Mouse (Mus musculus) B cell, adult 2 months (primary cell): ENCODE data around the gene Gpr108.
"Not testable (repeated sequence)": the region's sequence is repeated elsewhere in the genome, so short reads cannot be mapped to it uniquely, and the experiment has no call there.

Experiments
- DNase-seq, 2 experiments: peaks; one replicate each; pipeline ENCODE4 v3.0.0; 2022

Gpr108 gene

DNA sequence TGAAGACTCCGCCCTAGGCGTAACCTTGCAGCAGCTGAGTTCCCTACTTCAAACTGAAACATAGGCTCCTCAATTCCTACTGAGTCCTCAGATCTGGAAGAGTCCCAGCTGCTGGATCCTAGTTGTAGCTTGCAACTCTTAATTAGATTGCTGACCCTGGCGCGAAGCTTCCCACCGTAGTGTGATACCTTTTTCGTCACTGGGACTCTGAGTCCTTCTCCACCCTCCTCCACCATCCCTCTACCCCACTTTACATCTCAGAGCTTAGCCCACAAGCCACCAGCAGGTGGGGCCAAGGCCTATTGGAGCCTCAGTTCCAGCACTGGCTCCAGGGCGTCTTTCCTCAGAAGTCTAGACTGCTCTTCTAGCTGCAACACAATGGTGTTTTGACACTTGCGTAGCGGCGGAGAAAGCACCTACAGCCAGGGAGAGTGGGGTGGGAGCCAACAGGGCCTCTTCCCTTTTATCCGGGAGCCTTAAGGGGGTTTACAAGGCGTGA, at the start of gene Gpr108:
TSS of gene Gpr108 (minus strand) at position 246 of the 499 bp plus-strand sequence.
- peak; percentile 82 to 86 for DNase-seq

DNA sequence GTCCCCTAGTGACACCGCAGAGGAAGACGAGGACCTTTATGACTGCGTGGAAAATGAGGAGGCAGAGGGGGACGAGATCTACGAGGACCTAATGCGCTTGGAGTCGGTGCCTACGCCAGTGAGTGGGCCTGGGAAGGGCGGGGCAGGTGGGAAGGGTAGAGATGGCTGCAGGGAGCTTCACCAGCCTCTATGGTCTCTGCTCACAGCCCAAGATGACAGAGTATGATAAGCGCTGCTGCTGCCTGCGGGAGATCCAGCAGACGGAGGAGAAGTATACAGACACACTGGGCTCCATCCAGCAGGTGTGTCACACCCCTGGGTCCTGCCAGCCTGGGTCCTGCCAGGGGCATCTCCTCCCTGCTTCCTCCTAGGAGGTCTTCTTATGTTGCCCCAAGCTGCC, 48.8 kb upstream of the Gpr108 start:
- DNase-seq = no peak

DNA sequence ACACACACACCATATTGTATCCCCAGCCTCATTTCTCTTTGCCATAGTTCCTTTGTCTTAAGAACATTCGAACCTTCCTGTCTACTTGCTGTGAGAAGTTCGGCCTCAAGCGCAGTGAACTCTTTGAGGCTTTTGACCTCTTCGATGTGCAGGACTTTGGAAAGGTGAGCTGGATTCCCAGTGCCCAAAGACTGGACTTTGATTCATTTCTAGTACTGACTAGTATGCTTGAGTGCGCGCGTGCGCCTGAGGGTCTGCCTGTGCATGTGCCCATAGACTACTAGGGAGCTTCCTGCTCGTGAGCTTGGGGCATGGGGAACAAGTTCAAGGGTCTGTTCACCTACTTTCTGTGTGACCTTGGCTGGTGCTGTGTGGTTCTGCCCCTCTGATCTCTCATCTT, 47.7 kb upstream of the Gpr108 start:
- DNase-seq = no peak

DNA sequence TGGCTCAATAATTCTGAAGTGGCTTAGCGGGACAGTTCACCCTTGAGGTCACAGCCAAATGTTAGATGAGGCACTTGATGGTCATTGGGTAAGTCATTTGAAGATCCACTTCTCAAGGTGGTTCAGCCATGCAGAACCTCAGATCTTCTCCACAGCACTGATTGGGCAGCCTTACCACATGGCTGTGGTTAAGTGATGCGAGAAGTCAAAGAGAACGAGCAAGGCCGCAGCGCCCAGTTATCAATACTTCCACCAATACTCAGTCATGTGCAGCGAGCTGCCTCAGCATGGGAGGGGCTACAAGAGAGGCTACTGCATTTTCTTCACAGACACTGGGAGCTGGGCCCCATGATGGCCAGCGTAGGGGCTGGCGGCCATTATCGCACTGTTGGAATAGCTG, 44.7 kb upstream of the Gpr108 start:
- no peak for DNase-seq

DNA sequence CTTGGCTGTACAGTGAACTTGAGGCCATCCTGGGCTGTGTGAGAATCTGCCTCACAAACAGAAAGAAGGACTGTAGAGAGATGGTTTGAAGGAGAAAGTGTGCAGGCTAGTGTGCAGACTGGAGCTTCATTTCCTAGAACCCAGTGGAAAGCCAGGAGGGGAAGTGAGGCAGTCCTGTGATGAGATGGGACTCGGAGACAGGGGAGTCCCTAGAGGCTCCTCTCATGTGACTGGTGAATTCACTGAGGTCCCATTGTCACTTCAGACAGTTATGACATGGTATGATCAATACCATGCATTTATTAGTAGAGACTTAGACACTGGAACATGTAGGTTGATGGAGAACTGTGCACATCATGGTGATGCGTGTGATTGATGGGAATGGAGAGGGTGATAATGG, 44.1 kb upstream of the Gpr108 start:
- peak in 1 of 2 experiments; percentile 11 for DNase-seq

DNA sequence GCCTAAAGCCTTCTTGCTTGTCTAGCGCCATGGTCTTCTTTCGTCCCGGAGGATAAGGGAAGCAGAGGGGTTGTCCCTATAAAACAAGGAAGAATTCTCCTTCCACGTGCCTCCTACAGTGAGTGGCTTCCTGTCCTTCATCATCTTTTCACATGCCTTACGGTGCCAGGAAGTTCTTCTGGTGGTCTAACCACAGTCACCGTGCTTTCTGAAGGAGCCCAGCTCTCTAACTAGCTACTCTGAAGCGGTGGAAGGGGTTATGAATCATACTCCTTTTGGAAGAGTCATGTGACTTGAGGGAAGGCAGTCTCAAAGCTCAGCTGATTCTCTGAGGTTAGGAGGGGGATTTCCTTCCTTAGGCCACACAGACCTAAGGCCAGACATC, 42.4 kb upstream of the Gpr108 start:
- peak; percentile 48 to 56 for DNase-seq

DNA sequence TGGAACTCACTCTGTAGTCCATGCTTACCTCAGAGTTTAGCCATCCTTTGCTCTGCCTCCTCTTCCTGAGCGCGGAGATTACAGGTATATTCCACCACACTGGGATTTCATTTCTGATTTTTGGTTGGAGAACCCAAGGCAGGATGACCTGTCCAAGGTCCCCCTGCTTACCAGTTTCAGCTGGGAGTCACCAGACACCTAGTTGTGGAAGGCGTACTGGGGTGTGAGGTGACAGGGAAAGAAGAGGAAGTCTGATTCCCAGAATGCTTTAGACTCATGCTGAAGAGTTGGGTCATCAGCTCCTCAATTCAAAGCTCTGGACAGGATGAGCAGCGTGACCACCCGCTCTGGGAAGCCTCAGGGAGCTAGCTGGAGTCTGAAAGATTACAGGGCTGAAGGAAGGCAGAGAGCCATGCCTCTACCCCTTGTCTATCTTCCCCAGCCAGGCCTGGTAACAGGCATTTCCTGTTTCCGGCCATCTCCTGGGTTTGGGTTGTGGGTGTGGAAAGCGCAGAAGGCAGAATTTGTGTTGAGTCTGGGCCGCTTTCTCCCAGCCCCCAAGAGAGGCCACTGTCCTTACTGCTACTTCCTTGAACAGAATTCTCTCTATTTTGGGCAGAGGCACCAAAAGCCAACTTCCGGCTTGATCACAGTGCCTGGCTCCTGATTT, 41.9 kb upstream of the Gpr108 start:
- DNase-seq = peak; percentile 45 to 47

DNA sequence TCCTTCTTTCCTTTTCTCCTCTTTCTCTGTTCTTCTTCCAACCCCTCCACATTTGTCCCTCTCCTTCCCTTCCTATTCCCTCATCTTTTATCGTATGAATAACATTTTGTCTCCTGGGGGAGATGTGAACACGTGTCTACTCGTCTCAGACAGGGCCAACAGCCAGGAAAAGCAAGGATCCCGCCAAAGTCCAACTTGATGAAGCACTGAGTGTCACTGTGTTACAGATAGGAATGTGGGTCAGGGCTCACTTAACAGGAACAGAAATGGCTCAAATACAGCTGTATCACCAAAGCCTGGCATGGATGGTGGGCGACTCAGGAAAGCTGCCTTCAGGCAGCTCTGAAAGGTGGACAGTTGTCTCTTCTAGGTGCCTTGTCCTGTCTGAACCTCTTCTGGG, 41.0 kb upstream of the Gpr108 start:
- no peak for DNase-seq

DNA sequence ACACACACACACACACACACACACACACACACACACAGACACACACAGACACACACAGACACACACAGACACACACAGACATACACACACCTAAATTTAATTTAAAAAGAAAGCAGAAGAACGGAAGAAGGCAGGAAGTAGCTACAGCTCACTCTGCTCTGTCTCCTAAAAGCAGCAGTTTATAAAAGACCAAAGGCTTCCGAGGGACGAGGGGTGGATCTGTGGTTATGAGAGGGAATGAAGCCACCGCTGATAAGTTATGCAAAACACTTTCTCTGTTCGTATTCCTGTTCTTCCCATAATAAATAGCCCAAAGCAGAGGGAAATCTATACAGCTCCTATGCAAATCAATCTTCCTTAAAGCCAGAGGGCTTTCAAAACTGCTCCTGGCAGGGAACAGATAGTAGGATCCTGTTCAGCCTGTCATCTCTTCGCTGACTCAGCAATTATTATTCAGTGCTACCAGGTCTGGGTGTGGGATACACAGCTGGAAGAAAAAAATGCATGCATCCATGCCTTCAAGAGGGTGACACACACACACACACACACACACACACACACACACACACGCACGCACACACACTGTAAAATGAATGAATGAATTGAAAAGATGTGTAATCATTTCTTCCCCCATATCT, 38.6 kb upstream of the Gpr108 start:
- DNase-seq = peak; percentile 15 to 19

DNA sequence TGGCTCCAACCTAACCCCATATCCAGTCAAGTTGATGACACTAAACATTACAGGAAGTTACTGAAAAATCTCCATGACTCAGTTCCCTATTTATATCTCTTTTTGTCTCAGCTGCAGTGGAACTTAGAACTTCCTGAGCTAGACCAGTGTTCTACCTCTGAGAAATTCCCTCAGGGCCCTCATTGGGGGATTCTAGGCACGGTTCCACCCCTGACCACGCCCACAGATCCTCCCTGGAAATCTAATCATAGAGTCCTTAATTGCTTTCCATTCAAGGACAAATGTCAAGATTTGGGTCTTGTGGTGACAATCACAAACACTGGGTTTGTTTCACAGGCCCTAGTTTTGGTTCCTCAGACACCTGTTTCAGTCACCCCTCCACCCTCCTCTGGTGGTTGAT, 36.8 kb upstream of the Gpr108 start:
- DNase-seq = peak; percentile 65 to 67

DNA sequence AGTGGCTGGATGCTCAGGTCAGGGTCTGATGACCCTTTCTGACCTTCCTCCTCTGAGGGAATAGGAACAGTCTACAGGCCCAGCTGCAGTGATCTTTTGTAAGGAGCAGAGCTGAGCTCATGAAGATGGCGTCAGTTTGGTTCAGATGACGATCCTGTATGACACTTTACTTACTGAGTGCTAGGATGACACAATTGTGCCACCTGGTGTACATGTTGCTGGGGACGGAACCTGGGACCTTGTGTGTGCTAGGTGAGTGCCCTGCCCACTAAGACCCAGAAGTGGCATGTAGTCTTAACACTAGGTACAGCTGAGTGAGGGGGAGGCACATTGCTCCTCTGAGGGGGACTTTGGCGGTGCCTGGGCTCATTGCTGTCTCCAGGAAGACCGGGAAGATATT, 35.7 kb upstream of the Gpr108 start:
- DNase-seq = no peak

DNA sequence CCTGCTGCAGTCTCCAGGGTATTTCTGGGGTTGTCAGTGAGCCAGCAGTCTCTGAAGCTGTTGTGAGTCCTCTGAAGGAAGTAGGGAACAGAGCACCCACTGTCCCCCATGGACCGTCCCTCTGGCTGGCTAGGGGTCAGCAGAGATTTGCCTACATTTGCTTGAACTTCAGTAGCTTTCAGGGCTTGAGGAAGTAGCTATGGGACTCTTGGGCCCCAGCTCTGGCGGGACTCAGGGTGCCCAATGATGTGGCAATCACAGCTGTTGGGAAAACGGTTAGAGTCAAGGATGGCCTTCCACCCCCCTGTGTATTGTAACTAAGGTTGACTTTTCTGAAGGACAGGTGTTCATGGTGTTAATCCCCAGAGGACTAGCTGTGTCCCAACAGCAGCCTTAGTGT, 32.2 kb upstream of the Gpr108 start:
- peak in 1 of 2 experiments; percentile 15 for DNase-seq

DNA sequence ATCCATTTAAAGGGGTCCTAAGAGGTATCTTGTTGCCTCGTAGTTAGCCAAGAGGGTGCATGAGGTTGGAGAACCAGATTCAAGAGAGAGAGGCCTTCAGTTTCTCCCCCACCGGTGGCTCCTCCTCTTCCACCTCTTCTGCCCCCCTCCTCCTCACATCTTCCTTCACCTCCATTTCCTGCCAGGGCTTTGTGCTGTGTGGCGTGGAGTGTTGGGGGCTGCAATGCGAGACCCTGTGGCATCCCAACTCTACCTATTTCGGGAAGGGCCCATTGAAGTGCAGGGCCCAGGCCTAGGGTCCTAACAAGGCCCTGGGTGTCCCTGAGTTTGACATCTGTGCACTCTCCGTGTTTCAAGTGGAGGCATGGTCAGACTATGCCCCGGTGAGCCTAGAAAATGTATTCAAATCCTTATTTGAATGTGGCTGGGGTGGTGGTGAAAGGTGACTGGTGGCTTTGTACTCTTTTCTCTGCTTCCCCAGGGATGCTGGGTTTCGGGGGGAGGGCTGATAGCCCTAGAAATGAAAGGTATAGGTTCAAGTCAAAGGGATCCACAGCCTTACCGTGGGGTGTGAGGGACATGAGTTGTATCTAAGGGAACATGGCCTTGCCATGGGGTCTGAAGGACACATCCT, 31.5 kb upstream of the Gpr108 start:
- peak; percentile 52 to 53 for DNase-seq

DNA sequence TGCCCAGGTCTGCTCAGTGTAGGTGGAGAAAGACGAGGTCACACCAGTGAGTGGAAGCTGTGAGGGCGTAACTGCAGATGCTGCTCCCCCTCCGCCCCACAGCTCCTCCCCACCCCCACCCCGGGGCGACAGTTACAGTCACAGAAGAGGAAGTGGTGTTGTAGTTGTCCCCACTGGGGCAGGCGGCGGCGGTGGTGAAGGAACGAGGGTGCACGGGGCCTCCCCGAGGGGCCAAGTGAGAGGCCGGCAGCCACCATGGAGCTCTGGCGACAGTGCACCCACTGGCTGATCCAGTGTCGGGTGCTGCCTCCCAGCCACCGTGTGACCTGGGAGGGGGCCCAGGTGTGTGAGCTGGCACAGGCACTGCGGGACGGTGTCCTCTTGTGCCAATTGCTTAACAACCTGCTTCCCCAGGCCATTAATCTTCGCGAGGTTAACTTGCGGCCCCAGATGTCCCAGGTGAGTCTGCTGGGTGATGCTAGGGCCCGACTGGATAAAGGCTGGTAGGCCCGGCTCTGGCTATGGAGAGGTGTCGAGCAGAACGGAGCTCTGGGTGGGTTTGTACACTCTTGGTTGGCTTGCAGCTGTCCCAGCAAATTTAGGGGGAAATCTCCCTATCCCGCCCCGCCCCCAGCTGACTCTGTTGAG, 30.8 kb upstream of the Gpr108 start, which contains the start of gene Vav1:
TSS of gene Vav1 (plus strand) at position 158 of the 648 bp plus-strand sequence.
- peak; percentile 89 to 91 for DNase-seq

DNA sequence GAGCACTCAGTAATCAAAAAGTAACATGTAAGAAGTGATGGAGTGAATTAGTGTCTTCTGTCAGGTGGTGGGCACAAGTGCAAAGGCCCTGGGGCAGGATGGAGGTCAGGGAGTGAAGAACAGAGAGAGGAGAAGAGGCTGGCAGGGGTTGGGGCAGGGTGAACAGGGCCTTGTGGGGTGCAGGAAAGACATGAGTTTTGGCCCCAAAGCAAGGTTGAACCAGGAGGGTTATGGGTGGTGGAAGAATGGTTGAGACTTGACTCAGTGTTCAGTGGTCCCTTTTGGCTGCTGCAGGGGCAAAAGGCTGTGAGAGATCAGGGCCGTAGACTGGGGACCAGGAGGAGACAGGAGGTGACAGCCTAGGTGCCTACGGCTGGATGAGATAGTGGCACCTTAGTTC, 30.3 kb upstream of the Gpr108 start:
- peak in 1 of 2 experiments; percentile 10 for DNase-seq

DNA sequence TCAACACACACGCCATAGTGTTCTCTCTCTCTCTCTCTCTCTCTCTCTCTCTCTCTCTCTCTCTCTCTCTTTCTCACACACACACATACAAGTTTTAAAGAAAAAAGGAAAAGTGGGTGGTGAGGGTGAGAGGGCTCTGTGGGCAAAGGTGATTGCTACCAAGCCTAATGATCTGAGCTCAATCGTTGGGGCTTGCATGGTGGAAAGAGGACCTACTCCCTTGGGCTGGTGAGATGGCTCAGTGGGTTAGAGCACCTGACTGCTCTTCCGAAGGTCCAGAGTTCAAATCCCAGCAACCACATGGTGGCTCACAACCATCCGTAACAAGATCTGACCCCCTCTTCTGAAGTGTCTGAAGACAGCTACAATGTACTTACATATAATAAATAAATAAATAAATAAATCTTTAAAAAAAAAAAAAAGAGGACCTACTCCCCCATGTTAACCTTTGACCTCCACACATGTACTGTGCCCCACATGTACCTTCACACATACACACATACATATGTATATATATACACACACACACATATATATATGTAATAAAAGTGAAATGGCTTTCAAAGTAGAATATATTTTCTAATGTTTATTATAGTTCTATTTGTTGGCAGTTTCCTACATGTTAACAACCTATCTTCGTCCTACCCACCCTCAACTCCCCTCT, 29.5 kb upstream of the Gpr108 start:
- not testable (repeated sequence) for DNase-seq

DNA sequence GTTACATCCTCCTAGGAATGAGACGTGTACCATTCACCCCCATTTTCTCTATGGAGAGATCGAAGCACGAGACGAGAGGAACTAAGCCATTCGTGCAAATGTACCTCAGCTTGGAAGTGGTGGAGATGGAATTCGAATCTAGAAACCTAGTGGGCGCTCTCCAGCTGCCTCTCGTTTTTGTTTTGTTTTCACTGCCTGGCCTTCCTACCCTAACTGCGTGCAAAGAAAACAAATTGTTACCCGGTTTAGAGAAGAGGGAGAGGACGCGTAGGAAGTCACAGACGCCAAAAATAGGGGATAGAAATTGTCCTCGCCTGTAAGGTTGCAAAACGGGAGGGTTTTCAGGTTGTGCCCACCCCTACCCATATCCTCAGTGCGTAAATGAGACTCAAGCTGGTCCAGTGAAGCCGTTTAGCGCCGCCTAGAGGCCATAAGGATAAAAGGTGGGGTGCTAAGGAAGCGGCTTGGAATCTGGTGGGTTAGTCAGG, 28.4 kb upstream of the Gpr108 start:
- DNase-seq = peak; percentile 76 to 78

DNA sequence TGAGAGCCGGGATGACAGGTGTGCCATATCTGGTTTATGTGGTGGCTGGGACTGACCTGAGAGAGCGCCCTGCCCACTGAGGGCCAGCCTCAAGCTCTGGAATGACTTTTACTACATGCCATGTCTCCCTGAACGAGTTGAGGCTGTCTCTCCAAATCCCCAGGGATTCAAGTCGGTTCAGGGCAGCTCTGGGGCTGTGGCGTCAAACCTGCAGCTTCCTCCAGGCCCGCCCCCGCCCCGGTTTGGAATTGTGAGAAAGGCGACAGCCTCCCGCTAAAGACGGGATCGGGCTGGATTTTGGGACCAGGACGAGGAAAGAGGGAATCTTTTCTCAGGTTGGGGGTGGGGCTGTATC, 27.7 kb upstream of the Gpr108 start:
- DNase-seq = peak in 1 of 2 experiments; percentile 8

DNA sequence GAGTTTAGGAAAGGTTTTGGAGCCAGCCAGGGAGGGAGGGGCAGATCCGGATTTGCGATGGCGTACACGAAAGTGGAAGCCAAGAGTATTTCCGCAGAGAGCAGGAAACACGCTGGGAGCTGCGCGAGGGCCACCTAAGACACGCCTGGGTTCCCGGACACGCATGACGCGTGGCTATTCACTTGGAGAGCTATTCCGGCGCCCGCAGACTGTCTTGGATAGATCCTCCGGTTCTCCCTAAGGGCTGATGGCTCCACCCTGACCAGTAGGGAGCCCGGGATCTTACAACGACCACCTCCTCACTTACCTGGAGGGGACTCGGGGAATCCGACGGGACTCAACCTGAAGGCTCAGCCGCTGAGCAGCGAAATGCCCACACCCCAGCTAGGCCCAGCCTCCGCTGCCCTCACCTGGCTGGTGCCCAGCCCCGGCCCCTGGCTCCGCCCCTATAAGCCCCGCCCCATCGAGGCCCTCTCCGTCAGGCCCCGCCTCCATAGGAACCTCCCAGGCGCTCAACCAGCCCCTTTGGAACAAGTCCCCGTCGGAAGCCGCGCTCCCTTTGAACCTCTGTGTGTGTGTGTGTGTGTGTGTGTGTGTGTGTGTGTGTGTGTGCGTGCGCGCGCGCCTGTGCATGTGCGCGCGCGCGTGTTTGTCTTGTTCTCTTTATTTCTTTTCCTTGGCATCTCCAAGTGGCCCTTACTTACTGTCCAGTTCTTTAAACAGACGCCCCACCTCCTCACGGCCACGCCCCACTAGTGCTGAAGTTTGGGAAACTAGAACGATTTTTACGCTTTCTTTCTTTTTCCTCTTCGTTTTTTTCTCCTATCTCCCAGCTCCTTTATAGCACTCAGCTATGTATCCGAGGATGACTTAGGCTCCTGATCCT, 27.1 kb upstream of the Gpr108 start:
- DNase-seq = peak; percentile 88 to 90

DNA sequence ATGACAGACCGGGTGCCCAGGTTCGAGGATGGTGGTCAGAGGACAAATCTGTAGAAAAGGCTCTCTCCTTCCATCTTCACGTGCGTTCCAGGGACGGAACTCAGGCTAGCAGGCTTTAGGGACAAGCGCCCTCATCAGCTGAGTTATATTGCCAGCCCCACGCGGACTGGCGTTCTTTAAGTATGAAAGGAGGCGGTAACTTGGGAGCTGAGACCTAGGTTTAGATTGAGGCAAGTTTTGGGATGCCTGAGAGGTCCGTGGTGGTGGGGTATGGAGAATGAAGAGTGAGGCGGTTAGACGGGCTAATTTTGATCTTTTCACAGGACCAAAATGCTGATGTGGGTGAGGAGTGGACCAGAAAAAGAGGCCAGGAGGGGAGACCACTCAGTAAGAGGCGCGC, 26.4 kb upstream of the Gpr108 start:
- DNase-seq = no peak

DNA sequence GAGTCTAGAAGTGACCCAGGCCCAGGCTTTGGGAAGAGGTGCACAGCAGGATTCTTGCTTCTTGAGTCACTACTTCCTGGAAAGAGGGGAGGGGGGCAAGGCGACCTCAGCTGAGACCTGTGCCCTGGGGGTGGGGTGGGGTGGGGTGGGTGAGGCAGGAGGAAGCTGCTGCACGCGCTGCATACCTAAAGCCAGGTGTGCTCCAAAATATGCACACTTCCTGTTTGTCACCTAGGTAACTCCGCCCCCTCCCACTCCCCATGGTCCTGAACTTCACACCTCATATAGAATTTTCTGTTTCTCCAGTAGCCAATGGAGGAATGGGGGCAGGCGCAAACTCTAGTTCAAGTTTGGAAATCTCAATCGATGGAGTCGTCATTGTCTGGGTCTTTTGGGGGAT, 25.6 kb upstream of the Gpr108 start:
- DNase-seq = peak; percentile 27 to 34

DNA sequence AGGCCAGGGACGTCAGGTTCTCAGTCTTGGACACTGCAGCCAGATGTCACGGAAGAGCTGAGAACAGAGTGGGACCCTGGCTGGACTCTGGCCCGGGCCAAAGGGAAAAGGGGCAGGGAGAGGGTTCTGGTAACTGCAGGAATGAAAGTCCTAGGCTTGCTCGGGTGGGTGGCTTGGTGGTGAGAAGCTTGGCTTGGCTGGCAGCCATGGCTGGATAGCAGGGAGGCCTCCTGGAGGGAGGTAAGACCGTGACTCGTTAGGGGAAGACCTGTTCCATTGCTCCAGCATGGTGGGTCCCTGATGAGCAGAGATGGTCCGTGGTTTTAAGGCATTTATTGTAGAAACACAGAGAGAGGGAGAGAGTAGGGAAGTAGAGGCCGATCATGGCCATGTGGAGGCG, 23.1 kb upstream of the Gpr108 start:
- DNase-seq = no peak
